Mouse (Mus musculus): Measurements from ENCODE around the gene Prss53. TPM values are rescaled to one million over a fixed set of nuclear protein-coding genes. Genes with fewer than 3 reads are reported as not detected.

Prss53 gene
- polyA plus RNA-seq, 1 experiment from 2014 or later: 1.2 TPM

DNA sequence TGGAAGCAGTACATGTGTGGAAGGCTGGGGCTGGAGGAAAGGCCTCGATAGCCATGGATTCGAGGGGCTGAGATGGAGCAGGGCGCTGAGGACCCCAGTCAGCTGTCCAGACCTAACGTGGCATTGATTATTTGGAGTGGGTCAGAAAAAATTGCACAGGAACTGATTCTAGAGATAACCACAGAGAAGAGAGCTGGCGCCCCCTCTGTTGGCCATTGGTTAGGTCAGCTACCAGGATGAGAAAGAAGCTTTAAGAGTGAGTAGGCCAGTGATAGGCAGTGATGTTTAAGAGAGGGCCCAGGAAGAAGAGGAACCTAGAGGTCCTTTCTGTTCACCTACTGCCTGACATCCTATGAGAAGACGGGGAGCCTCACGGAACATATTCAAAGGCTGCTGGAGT, 28.5 kb upstream of the Prss53 start:
- Histone ChIP-seq H3K4me1 (ENCODE audit: control insufficient read depth, insufficient read depth, low read length) (no peaks in the 10 kb centered on the region), H3K27ac (ENCODE audit: low read length) (no peak overlapping the region), H3K9me3 (replicated peaks; ENCODE audit: control insufficient read depth, low read length, poor library complexity, severe bottlenecking) (no peaks in the 10 kb centered on the region), H3K4me2 (ENCODE audit: low read length) (no peak overlapping the region), H3K9ac (ENCODE audit: low read depth, low read length) (no peak overlapping the region), H3K4me3 (ENCODE audit: low read depth, low read length) (no peak overlapping the region), H3K27me3 (ENCODE audit: control insufficient read depth, insufficient read depth, low read depth, low read length) (no peaks in the 10 kb centered on the region), H3K36me3 (ENCODE audit: control insufficient read depth, insufficient read depth, low read length) (peaks cover 11% of the 10 kb centered on the region)
- no peak for ATAC-seq
- 75% methylated on average over 7 of the region's 7 CpGs for WGBS

DNA sequence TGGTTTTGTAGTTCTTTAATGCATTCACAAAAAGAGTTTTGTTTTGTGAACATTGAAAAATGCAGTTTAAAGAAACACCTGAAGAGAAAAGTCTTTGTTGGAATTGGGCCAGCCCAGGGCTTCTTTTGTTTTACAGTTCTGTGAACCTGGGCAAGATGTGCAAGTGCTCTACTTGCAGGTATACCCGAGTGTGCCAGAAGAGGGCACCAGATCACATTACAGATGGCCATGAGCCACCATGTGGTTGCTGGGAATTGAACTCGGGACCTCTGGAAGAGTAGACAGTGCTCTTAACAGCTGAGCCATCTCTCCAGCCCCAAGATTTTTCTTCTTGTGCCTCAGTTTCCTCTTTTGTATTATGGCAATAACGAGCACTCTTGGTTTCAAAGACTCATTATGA, 27.4 kb upstream of the Prss53 start:
- no peaks in the 10 kb centered on the region for H3K27me3 ChIP-seq (ENCODE audit: control insufficient read depth, insufficient read depth, low read depth, low read length)
- no peaks in the 10 kb centered on the region for H3K9me3 ChIP-seq (replicated peaks; ENCODE audit: control insufficient read depth, low read length, poor library complexity, severe bottlenecking)
- no peak overlapping the region for H3K9ac ChIP-seq (ENCODE audit: low read depth, low read length)
- 64% methylated on average over 3 of the region's 3 CpGs for WGBS
- no peak overlapping the region for H3K4me2 ChIP-seq (ENCODE audit: low read length)
- H3K27ac ChIP-seq (ENCODE audit: low read length): no peak overlapping the region
- H3K4me3 ChIP-seq (ENCODE audit: low read depth, low read length): no peak overlapping the region
- peaks cover 11% of the 10 kb centered on the region for H3K36me3 ChIP-seq (ENCODE audit: control insufficient read depth, insufficient read depth, low read length)
- peaks cover 3% of the 10 kb centered on the region for H3K4me1 ChIP-seq (ENCODE audit: control insufficient read depth, insufficient read depth, low read length)
- no peak for ATAC-seq

DNA sequence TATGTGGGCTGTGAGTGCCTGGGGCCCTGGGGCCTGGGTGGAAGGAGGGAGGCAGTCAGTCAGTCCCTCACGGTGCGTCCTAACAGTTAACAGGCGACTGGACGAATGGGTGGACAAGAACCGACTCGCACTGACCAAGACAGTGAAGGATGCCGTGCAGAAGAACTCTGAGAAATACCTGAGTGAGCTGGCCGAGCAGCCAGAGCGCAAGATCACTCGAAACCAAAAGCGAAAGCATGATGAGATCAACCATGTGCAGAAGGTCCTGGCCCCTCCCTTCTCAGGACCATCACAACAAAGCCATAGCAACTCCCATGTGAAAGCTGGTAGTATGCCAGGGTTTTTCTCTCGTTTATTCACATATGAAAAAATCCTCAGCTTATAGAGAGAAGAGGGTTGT, 24.5 kb upstream of the Prss53 start:
- 95% methylated on average over 12 of the region's 12 CpGs for WGBS
- Histone ChIP-seq H3K4me3 (ENCODE audit: low read depth, low read length) (no peak overlapping the region), H3K27ac (ENCODE audit: low read length) (no peak overlapping the region), H3K36me3 (ENCODE audit: control insufficient read depth, insufficient read depth, low read length) (peaks cover 11% of the 10 kb centered on the region), H3K27me3 (ENCODE audit: control insufficient read depth, insufficient read depth, low read depth, low read length) (no peaks in the 10 kb centered on the region), H3K9ac (ENCODE audit: low read depth, low read length) (no peak overlapping the region), H3K9me3 (replicated peaks; ENCODE audit: control insufficient read depth, low read length, poor library complexity, severe bottlenecking) (no peaks in the 10 kb centered on the region), H3K4me1 (ENCODE audit: control insufficient read depth, insufficient read depth, low read length) (peaks cover 10% of the 10 kb centered on the region), H3K4me2 (ENCODE audit: low read length) (no peak overlapping the region)
- no peak for ATAC-seq

DNA sequence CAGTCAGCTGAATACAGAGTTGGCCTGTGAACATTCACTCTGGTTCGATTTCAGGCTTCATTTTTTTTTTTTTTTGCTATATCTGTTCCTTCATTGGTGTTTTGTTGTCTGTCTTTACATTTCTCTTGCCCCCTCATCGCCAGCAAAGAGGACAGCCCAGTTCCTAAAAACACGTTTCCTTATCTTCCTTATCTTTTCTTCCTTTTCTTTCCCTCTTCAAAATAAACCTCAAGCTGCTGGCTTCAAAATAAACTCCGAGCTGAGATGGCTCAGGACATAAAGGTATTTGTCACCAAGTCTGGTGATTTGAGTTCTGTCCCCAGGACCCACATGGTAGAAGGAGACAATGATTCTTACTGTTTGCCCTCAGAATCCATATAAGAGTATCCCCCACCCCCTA, 22.2 kb upstream of the Prss53 start:
- peak overlapping the region; percentile 97 for H3K4me3 ChIP-seq (ENCODE audit: low read depth, low read length)
- H3K4me1 ChIP-seq (ENCODE audit: control insufficient read depth, insufficient read depth, low read length): peaks cover 10% of the 10 kb centered on the region
- peak overlapping the region; percentile 84 for H3K9ac ChIP-seq (ENCODE audit: low read depth, low read length)
- H3K27me3 ChIP-seq (ENCODE audit: control insufficient read depth, insufficient read depth, low read depth, low read length): no peaks in the 10 kb centered on the region
- no peaks in the 10 kb centered on the region for H3K9me3 ChIP-seq (replicated peaks; ENCODE audit: control insufficient read depth, low read length, poor library complexity, severe bottlenecking)
- peaks cover 15% of the 10 kb centered on the region for H3K36me3 ChIP-seq (ENCODE audit: control insufficient read depth, insufficient read depth, low read length)
- no peak for ATAC-seq
- peak overlapping the region; percentile 74 for H3K4me2 ChIP-seq (ENCODE audit: low read length)
- WGBS: 32% methylated on average over 4 of the region's 4 CpGs
- no peak overlapping the region; the same call in 1 of the 2 replicates for H3K27ac ChIP-seq (ENCODE audit: low read length)

DNA sequence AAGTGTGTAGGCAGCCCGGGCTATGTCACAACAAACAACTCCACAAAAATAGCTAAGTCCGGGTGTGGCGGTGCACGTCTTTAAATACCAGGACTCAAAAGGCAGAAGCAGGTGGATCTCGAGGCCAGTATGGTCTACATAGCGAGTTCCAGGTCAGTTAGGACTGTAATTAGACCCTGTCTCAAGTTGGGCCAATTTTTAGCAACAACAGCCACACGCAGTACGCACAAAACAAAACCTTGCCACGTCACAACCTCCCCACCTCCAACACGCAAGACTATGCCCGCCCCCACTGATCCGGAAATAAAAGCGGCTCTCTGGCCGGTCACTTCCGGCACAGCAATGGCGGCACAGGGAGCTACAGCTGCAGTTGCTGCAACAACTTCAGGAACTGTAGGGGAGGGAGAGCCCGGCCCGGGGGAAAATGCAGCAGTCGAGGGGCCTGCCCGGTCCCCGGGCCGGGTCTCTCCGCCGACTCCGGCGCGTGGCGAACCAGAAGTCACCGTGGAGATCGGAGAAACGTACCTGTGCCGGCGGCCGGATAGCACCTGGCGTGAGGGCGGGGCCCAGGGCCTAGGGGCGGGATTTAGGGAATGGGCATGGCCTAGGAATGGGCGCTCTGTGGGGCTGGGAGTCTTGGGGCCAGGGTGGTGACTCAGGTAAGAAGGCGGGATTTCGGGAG, 21.6 kb upstream of the Prss53 start, which contains the start of gene Kat8:
Kat8 (plus strand) TSS at position 327 of the 682 bp plus-strand sequence.
- whole genome bisulfite sequencing: 1% methylated on average over 40 of the region's 40 CpGs
- H3K4me2 ChIP-seq (ENCODE audit: low read length): peak within 1 kb of the TSS; percentile 74

DNA sequence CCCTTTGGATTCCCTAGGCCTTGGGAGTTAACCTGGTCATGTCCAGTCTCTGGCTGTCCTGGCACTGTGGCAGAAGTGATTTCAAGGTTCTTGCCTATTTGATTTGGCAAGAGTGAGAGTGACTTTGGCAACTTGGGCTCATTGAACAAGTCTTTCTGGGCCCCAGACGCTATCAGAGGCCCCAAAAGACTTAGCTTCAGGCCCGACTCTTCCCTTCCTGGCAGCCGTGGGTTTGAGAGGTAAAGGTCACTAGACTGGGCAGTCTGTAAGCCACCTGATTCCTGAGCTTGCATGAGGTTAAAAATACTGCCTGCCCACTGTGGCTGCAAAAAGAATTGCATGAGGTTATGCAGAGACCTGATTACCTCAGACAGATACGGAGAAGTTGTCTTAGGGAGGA, 17.9 kb upstream of the Prss53 start:
- whole genome bisulfite sequencing: 92% methylated on average over 4 of the region's 4 CpGs
- H3K9me3 ChIP-seq (replicated peaks; ENCODE audit: control insufficient read depth, low read length, poor library complexity, severe bottlenecking): no peaks in the 10 kb centered on the region

More for the DNA sequence above, 21.6 kb upstream of the Prss53 start, which contains the start of gene Kat8:
- Histone ChIP-seq H3K4me3 (ENCODE audit: low read depth, low read length) (peak within 1 kb of the TSS; percentile 97), H3K27ac (ENCODE audit: low read length) (peak within 1 kb of the TSS; percentile 83), H3K9ac (ENCODE audit: low read depth, low read length) (peak within 1 kb of the TSS; percentile 84), H3K4me1 (ENCODE audit: control insufficient read depth, insufficient read depth, low read length) (peaks cover 10% of the 10 kb centered on the region), H3K9me3 (replicated peaks; ENCODE audit: control insufficient read depth, low read length, poor library complexity, severe bottlenecking) (no peaks in the 10 kb centered on the region), H3K27me3 (ENCODE audit: control insufficient read depth, insufficient read depth, low read depth, low read length) (no peaks in the 10 kb centered on the region), H3K36me3 (ENCODE audit: control insufficient read depth, insufficient read depth, low read length) (peaks cover 16% of the 10 kb centered on the region)
- ATAC-seq: peak; percentile 97

DNA sequence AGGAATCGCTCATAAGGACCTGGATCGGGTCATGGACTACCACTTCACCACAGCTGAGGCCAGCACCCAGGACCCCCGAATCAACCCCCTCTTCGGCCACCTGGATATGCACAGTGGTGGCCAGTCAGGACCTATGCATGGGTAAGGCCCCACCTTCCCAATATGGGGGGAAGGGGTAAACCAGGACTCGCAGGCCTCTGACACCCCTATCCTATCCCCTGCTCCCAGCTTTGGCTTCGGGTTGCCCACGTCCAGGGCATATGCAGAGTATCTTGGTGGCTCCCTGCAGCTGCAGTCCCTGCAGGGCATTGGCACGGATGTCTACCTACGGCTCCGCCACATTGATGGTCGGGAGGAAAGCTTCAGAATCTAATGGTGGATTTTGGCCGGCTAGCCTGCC, 17.2 kb upstream of the Prss53 start:
- no peak overlapping the region for H3K9ac ChIP-seq (ENCODE audit: low read depth, low read length)
- no peak overlapping the region for H3K4me2 ChIP-seq (ENCODE audit: low read length)
- WGBS: 93% methylated on average over 12 of the region's 12 CpGs
- H3K4me1 ChIP-seq (ENCODE audit: control insufficient read depth, insufficient read depth, low read length): peaks cover 11% of the 10 kb centered on the region
- H3K27ac ChIP-seq (ENCODE audit: low read length): no peak overlapping the region
- no peak for ATAC-seq
- H3K4me3 ChIP-seq (ENCODE audit: low read depth, low read length): no peak overlapping the region
- H3K27me3 ChIP-seq (ENCODE audit: control insufficient read depth, insufficient read depth, low read depth, low read length): no peaks in the 10 kb centered on the region
- H3K36me3 ChIP-seq (ENCODE audit: control insufficient read depth, insufficient read depth, low read length): peaks cover 13% of the 10 kb centered on the region
- no peaks in the 10 kb centered on the region for H3K9me3 ChIP-seq (replicated peaks; ENCODE audit: control insufficient read depth, low read length, poor library complexity, severe bottlenecking)

More for the DNA sequence above, 17.9 kb upstream of the Prss53 start:
- H3K4me3 ChIP-seq (ENCODE audit: low read depth, low read length): no peak overlapping the region
- no peak overlapping the region for H3K27ac ChIP-seq (ENCODE audit: low read length)
- H3K4me1 ChIP-seq (ENCODE audit: control insufficient read depth, insufficient read depth, low read length): peaks cover 17% of the 10 kb centered on the region
- no peak for ATAC-seq
- no peak overlapping the region for H3K9ac ChIP-seq (ENCODE audit: low read depth, low read length)
- H3K36me3 ChIP-seq (ENCODE audit: control insufficient read depth, insufficient read depth, low read length): peaks cover 13% of the 10 kb centered on the region
- no peaks in the 10 kb centered on the region for H3K27me3 ChIP-seq (ENCODE audit: control insufficient read depth, insufficient read depth, low read depth, low read length)
- no peak overlapping the region for H3K4me2 ChIP-seq (ENCODE audit: low read length)

DNA sequence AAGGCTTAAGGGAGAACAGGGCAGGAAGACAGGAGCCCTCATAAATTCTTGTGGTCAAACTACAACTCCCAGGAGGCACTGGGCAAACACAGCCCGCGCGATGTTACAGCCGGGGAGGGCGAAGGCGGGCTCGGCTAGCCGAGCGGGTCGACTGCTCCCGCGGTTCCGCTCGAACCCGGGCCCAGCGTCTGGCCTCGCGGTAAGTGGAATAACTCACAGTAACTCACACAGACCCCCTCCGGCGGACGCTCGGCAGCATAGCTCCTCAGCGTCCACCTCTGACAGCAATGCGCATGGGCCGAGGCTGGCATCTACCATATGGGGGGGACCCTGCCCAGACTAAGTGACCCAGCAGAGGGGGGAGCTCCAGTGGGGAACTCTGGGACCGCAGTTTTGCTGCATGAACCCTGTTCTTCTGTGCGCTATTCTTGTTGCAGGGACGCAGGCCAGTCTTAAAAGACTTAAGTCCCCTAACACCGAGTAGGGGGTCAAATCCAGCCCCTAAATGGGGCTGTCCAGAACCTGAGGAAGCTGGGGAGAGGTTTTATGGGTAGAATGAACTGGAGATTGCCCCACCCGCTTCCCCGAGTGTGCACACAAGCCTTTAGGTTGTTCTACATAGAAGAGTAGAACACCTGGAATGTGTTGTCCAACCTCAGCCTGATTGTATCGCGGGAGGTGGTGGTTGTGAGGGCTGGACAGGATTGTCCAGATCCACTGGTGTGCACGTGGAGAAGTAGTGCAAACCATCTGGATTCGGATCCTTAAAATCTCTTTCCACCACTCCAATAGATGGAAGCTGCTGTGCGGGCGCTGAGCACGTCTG, 13.4 kb upstream of the Prss53 start, which contains the start of gene Bckdk:
Bckdk (plus strand) TSS at position 112 of the 826 bp plus-strand sequence.
- no peaks in the 10 kb centered on the region for H3K9me3 ChIP-seq (replicated peaks; ENCODE audit: control insufficient read depth, low read length, poor library complexity, severe bottlenecking)
- WGBS: 6% methylated on average over 38 of the region's 38 CpGs

DNA sequence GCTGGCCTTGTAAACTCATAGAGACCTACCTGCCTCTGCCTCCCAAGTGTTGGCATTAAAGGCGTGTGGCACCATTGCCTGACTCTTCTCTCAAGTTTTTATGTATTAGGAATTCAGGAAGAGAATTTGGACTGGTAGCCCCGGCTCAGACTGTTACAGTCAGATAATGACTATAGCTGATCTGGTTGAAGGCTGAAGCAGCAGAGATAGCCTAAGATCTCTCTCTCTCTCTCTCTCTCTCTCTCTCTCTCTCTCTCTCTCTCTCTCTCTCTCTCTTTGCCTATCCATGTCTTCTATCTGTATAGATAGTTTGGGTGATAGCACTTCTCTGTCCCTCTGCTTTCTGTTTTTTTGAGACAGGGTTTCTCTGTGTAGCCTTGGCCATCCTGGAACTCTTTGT, 11.0 kb upstream of the Prss53 start:
- no peak overlapping the region for H3K4me2 ChIP-seq (ENCODE audit: low read length)
- H3K4me1 ChIP-seq (ENCODE audit: control insufficient read depth, insufficient read depth, low read length): peaks cover 7% of the 10 kb centered on the region
- no peak overlapping the region for H3K9ac ChIP-seq (ENCODE audit: low read depth, low read length)
- no peak overlapping the region for H3K4me3 ChIP-seq (ENCODE audit: low read depth, low read length)
- H3K27ac ChIP-seq (ENCODE audit: low read length): no peak overlapping the region
- no peaks in the 10 kb centered on the region for H3K9me3 ChIP-seq (replicated peaks; ENCODE audit: control insufficient read depth, low read length, poor library complexity, severe bottlenecking)
- no peak for ATAC-seq
- WGBS: 78% methylated on average over 2 of the region's 2 CpGs
- H3K27me3 ChIP-seq (ENCODE audit: control insufficient read depth, insufficient read depth, low read depth, low read length): no peaks in the 10 kb centered on the region
- H3K36me3 ChIP-seq (ENCODE audit: control insufficient read depth, insufficient read depth, low read length): peaks cover 1% of the 10 kb centered on the region

More for the DNA sequence above, 13.4 kb upstream of the Prss53 start, which contains the start of gene Bckdk:
- H3K4me2 ChIP-seq (ENCODE audit: low read length): peak within 1 kb of the TSS; percentile 80
- ATAC-seq: peak; percentile 94
- peak within 1 kb of the TSS; percentile 72 for H3K9ac ChIP-seq (ENCODE audit: low read depth, low read length)
- H3K27me3 ChIP-seq (ENCODE audit: control insufficient read depth, insufficient read depth, low read depth, low read length): no peaks in the 10 kb centered on the region
- peak within 1 kb of the TSS; percentile 91 for H3K27ac ChIP-seq (ENCODE audit: low read length)
- peak within 1 kb of the TSS; percentile 62 for H3K4me3 ChIP-seq (ENCODE audit: low read depth, low read length)
- peaks cover 7% of the 10 kb centered on the region for H3K4me1 ChIP-seq (ENCODE audit: control insufficient read depth, insufficient read depth, low read length)
- peaks cover 13% of the 10 kb centered on the region for H3K36me3 ChIP-seq (ENCODE audit: control insufficient read depth, insufficient read depth, low read length)
